Mouse (Mus musculus): ENCODE measurements around the gene Pkig.

DNA sequence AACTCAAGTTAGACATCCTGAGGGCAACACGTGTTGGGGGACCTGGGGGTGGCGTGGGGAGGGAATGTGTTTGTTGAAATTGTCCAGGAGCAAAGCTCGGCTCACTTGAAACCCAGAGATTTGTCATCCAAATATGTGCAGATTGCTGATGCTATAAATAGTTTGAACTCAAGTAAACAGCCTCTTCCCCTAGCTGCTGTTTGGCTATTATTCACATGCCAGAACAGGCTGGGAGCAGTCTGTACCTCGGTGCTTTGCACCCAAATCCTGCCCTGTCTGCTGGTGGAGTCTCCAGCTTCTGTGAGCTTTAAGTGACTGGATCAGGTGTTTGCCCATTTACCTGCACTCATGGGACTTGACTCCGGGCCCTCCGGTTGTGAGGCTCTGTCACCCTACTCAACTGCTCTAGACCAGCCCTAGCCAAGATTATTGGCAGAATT, 27.6 kb downstream of the Pkig start:
- TF ChIP-seq POLR2A (IDR thresholded peaks at IDR 0.05; ENCODE audit: low read depth, low read length) (no peak), CTCF (IDR thresholded peaks at IDR 0.05; ENCODE audit: extremely low read depth, insufficient read depth, insufficient read length, insufficient replicate concordance) (no peak)
